Mouse (Mus musculus): ENCODE measurements at regions not wholly inside any gene's neighbourhood (a gene's known extent, or its start where the extent isn't known, plus 50 kb on each side); places are given as distances from the start of the nearest gene placed in this dataset.

GRCm38 (mm10) chr8:10922209-10923030 lies 85.8 kb downstream of the Irs2 start:
- Histone ChIP-seq H3K36me3 (replicated peaks; ENCODE audit: control insufficient read depth, insufficient read depth, low read depth) (no peaks in the 10 kb centered on the region), H3K27ac (no peak overlapping the region), H3K4me2 (ENCODE audit: low read depth) (no peak overlapping the region), H3K4me3 (ENCODE audit: insufficient read depth in 1 of 2, low read depth in 2 of 2, low read length in 2 of 2) (no peak overlapping the region), H3K27me3 (ENCODE audit: control insufficient read depth, insufficient read depth, low read length) (peaks cover 11% of the 10 kb centered on the region), H3K9ac (replicated peaks) (no peak overlapping the region), H3K4me1 (replicated peaks; ENCODE audit: control insufficient read depth in 2 of 2, insufficient read depth in 2 of 2, low read length in 1 of 2) (peaks cover 0 to 28% of the 10 kb centered on the region in 2 experiments; a peak in 3 of 4 replicates), H3K9me3 (ENCODE audit: control insufficient read depth, low read length) (no peaks in the 10 kb centered on the region)
- DNase-seq (ENCODE audit: low read depth in 3 of 3, low spot score in 3 of 3) (no peak), ATAC-seq (ENCODE audit: insufficient read depth) (no peak)
- no peak for TF ChIP-seq CTCF (IDR thresholded peaks at IDR 0.05; ENCODE audit: low read depth)
- TF ChIP-seq EP300 (IDR thresholded peaks at IDR 0.05; ENCODE audit: low read depth): no peak
- 44% methylated on average over 12 of the region's 12 CpGs for WGBS (ENCODE audit: insufficient replicate concordance)

GRCm38 (mm10) chr8:10921439-10922191 lies 86.6 kb downstream of the Irs2 start:
- no peak overlapping the region for H3K4me3 ChIP-seq (ENCODE audit: insufficient read depth in 1 of 2, low read depth in 2 of 2, low read length in 2 of 2)
- H3K36me3 ChIP-seq (replicated peaks; ENCODE audit: control insufficient read depth, insufficient read depth, low read depth): no peaks in the 10 kb centered on the region
- H3K27ac ChIP-seq: no peak overlapping the region
- TF ChIP-seq CTCF (IDR thresholded peaks at IDR 0.05; ENCODE audit: low read depth) (no peak), EP300 (IDR thresholded peaks at IDR 0.05; ENCODE audit: low read depth) (no peak)
- no peak overlapping the region for H3K9ac ChIP-seq (replicated peaks)
- DNase-seq (ENCODE audit: low read depth in 3 of 3, low spot score in 3 of 3) (no peak), ATAC-seq (ENCODE audit: insufficient read depth) (no peak)
- peaks cover 11% of the 10 kb centered on the region for H3K27me3 ChIP-seq (ENCODE audit: control insufficient read depth, insufficient read depth, low read length)
- WGBS (ENCODE audit: insufficient replicate concordance): 67% methylated on average over 11 of the region's 11 CpGs
- peaks cover 0 to 27% of the 10 kb centered on the region in 2 experiments; a peak in 3 of 4 replicates for H3K4me1 ChIP-seq (replicated peaks; ENCODE audit: control insufficient read depth in 2 of 2, insufficient read depth in 2 of 2, low read length in 1 of 2)
- H3K9me3 ChIP-seq (ENCODE audit: control insufficient read depth, low read length): no peaks in the 10 kb centered on the region
- no peak overlapping the region for H3K4me2 ChIP-seq (ENCODE audit: low read depth)

GRCm38 (mm10) chr8:10919620-10920019 lies 88.6 kb downstream of the Irs2 start:
- Histone ChIP-seq H3K4me1 (replicated peaks; ENCODE audit: control insufficient read depth in 2 of 2, insufficient read depth in 2 of 2, low read length in 1 of 2) (peaks cover 0 to 17% of the 10 kb centered on the region in 2 experiments; a peak in 2 of 4 replicates), H3K4me2 (ENCODE audit: low read depth) (no peak overlapping the region), H3K27me3 (ENCODE audit: control insufficient read depth, insufficient read depth, low read length) (no peaks in the 10 kb centered on the region), H3K9me3 (ENCODE audit: control insufficient read depth, low read length) (no peaks in the 10 kb centered on the region), H3K4me3 (ENCODE audit: insufficient read depth in 1 of 2, low read depth in 2 of 2, low read length in 2 of 2) (no peak overlapping the region), H3K36me3 (replicated peaks; ENCODE audit: control insufficient read depth, insufficient read depth, low read depth) (no peaks in the 10 kb centered on the region), H3K9ac (replicated peaks) (no peak overlapping the region), H3K27ac (no peak overlapping the region)
- ATAC-seq (ENCODE audit: insufficient read depth): no peak
- 63% methylated on average over 5 of the region's 5 CpGs for WGBS (ENCODE audit: insufficient replicate concordance)
- no peak for DNase-seq (ENCODE audit: low read depth in 3 of 3, low spot score in 3 of 3)
- TF ChIP-seq CTCF (IDR thresholded peaks at IDR 0.05; ENCODE audit: low read depth) (no peak), EP300 (IDR thresholded peaks at IDR 0.05; ENCODE audit: low read depth) (no peak)

- no peak for TF ChIP-seq EP300 (IDR thresholded peaks at IDR 0.05; ENCODE audit: low read depth)
- no peak for TF ChIP-seq CTCF (IDR thresholded peaks at IDR 0.05; ENCODE audit: low read depth)
- 61% methylated on average over 5 of the region's 5 CpGs for WGBS (ENCODE audit: insufficient replicate concordance)
- Histone ChIP-seq H3K4me3 (ENCODE audit: insufficient read depth in 1 of 2, low read depth in 2 of 2, low read length in 2 of 2) (no peak overlapping the region), H3K4me2 (ENCODE audit: low read depth) (no peak overlapping the region), H3K27ac (no peak overlapping the region), H3K36me3 (replicated peaks; ENCODE audit: control insufficient read depth, insufficient read depth, low read depth) (no peaks in the 10 kb centered on the region), H3K27me3 (ENCODE audit: control insufficient read depth, insufficient read depth, low read length) (no peaks in the 10 kb centered on the region), H3K4me1 (replicated peaks; ENCODE audit: control insufficient read depth in 2 of 2, insufficient read depth in 2 of 2, low read length in 1 of 2) (peaks cover 0 to 9% of the 10 kb centered on the region in 2 experiments; a peak in 2 of 4 replicates), H3K9me3 (ENCODE audit: control insufficient read depth, low read length) (no peaks in the 10 kb centered on the region), H3K9ac (replicated peaks) (no peak overlapping the region)
- ATAC-seq (ENCODE audit: insufficient read depth): no peak
- no peak for DNase-seq (ENCODE audit: low read depth in 3 of 3, low spot score in 3 of 3)
Observed at GRCm38 (mm10) chr8:10918403-10919035, 89.7 kb downstream of the Irs2 start.
